Mouse (Mus musculus): ENCODE data around the gene Zfp213. TPM values are rescaled to one million over a fixed set of nuclear protein-coding genes. Genes with fewer than 3 reads are reported as not detected.

Gene Zfp213
- polyA plus RNA-seq, 1 experiment from 2014 or later, result 22.5 TPM

- H3K27me3 ChIP-seq, result no peaks in the 10 kb centered on the region
- under 1% methylated on average over 15 of the region's 15 CpGs for WGBS
- peak overlapping the region; percentile 78 for H3K9ac ChIP-seq
- H3K4me3 ChIP-seq, result peak overlapping the region; percentile 57
- no peak for ATAC-seq (ENCODE audit: insufficient number of reproducible peaks, insufficient read depth, low FRiP score, low TSS enrichment, low read depth)
- H3K4me2 ChIP-seq, result peak overlapping the region; percentile 80
- no peaks in the 10 kb centered on the region for H3K9me3 ChIP-seq
- peaks cover 15% of the 10 kb centered on the region; the same call in 1 of the 2 replicates for H3K4me1 ChIP-seq
- H3K27ac ChIP-seq, result peak overlapping the region; percentile 83
- peaks cover 16% of the 10 kb centered on the region for H3K36me3 ChIP-seq
Observed at GRCm38 (mm10) chr17:23550856-23551255, 13.2 kb downstream of the Zfp213 start.

- under 1% methylated on average over 22 of the region's 22 CpGs for WGBS
- peaks cover 10% of the 10 kb centered on the region for H3K36me3 ChIP-seq
- no peaks in the 10 kb centered on the region for H3K27me3 ChIP-seq
- H3K9ac ChIP-seq, result peak overlapping the region; percentile 78
- H3K4me3 ChIP-seq, result peak overlapping the region; percentile 57
- ATAC-seq (ENCODE audit: insufficient number of reproducible peaks, insufficient read depth, low FRiP score, low TSS enrichment, low read depth), result peak; percentile 62
- peaks cover 15% of the 10 kb centered on the region; the same call in 1 of the 2 replicates for H3K4me1 ChIP-seq
- H3K4me2 ChIP-seq, result peak overlapping the region; percentile 80
- H3K27ac ChIP-seq, result peak overlapping the region; percentile 83
- no peaks in the 10 kb centered on the region for H3K9me3 ChIP-seq
Observed at GRCm38 (mm10) chr17:23550188-23550791, 13.7 kb downstream of the Zfp213 start.

GRCm38 (mm10) chr17:23549441-23549840 is 14.6 kb downstream of the Zfp213 start:
- no peak for ATAC-seq (ENCODE audit: insufficient number of reproducible peaks, insufficient read depth, low FRiP score, low TSS enrichment, low read depth)
- 3% methylated on average over 9 of the region's 9 CpGs for WGBS

GRCm38 (mm10) chr17:23548615-23549014 is 15.4 kb downstream of the Zfp213 start:
- H3K4me2 ChIP-seq, result peak overlapping the region; percentile 80
- H3K4me3 ChIP-seq, result peak overlapping the region; percentile 57
- no peaks in the 10 kb centered on the region for H3K36me3 ChIP-seq
- no peaks in the 10 kb centered on the region for H3K27me3 ChIP-seq
- ATAC-seq (ENCODE audit: insufficient number of reproducible peaks, insufficient read depth, low FRiP score, low TSS enrichment, low read depth), result no peak
- no peaks in the 10 kb centered on the region for H3K9me3 ChIP-seq
- H3K27ac ChIP-seq, result no peak overlapping the region
- H3K4me1 ChIP-seq, result peaks cover 16% of the 10 kb centered on the region; the same call in 1 of the 2 replicates
- peak overlapping the region; percentile 57; the same call in 1 of the 2 replicates for H3K9ac ChIP-seq
- 2% methylated on average over 15 of the region's 15 CpGs for WGBS

More at GRCm38 (mm10) chr17:23549441-23549840, 14.6 kb downstream of the Zfp213 start:
- Histone ChIP-seq H3K9me3 (no peaks in the 10 kb centered on the region), H3K27ac (no peak overlapping the region), H3K4me2 (peak overlapping the region; percentile 80), H3K36me3 (peaks cover 2% of the 10 kb centered on the region), H3K9ac (peak overlapping the region; percentile 57; the same call in 1 of the 2 replicates), H3K4me1 (peaks cover 15% of the 10 kb centered on the region; the same call in 1 of the 2 replicates), H3K4me3 (peak overlapping the region; percentile 57), H3K27me3 (no peaks in the 10 kb centered on the region)

- Histone ChIP-seq H3K27ac (no peak overlapping the region), H3K9me3 (no peaks in the 10 kb centered on the region), H3K4me2 (peak overlapping the region; percentile 59), H3K36me3 (no peaks in the 10 kb centered on the region), H3K4me3 (peak overlapping the region; percentile 69; the same call in 1 of the 2 replicates), H3K4me1 (peaks cover 24% of the 10 kb centered on the region), H3K9ac (no peak overlapping the region), H3K27me3 (peaks cover under 1% of the 10 kb centered on the region; the same call in 1 of the 2 replicates)
- ATAC-seq (ENCODE audit: insufficient number of reproducible peaks, insufficient read depth, low FRiP score, low TSS enrichment, low read depth), result no peak
- 49% methylated on average over 11 of the region's 11 CpGs for WGBS
Observed at GRCm38 (mm10) chr17:23547681-23548443, 16.2 kb downstream of the Zfp213 start.

- H3K27ac ChIP-seq, result peak overlapping the region; percentile 77
- WGBS, result under 1% methylated on average over 42 of the region's 42 CpGs
- H3K27me3 ChIP-seq, result peaks cover 8% of the 10 kb centered on the region
- no peaks in the 10 kb centered on the region for H3K36me3 ChIP-seq
- peak overlapping the region; percentile 69 for H3K4me3 ChIP-seq
- peaks cover 34% of the 10 kb centered on the region for H3K4me1 ChIP-seq
- ATAC-seq (ENCODE audit: insufficient number of reproducible peaks, insufficient read depth, low FRiP score, low TSS enrichment, low read depth), result peak; percentile 27; the same call in 1 of the 2 replicates
- H3K9ac ChIP-seq, result peak overlapping the region; percentile 78
- peak overlapping the region; percentile 59 for H3K4me2 ChIP-seq
- H3K9me3 ChIP-seq, result no peaks in the 10 kb centered on the region
Observed at GRCm38 (mm10) chr17:23546702-23547505, 17.1 kb downstream of the Zfp213 start.

GRCm38 (mm10) chr17:23546333-23546701 is 17.7 kb downstream of the Zfp213 start:
- H3K4me3 ChIP-seq, result peak overlapping the region; percentile 69
- no peak; the same call in 1 of the 2 replicates for ATAC-seq (ENCODE audit: insufficient number of reproducible peaks, insufficient read depth, low FRiP score, low TSS enrichment, low read depth)
- no peaks in the 10 kb centered on the region for H3K9me3 ChIP-seq
- H3K27me3 ChIP-seq, result peaks cover 14% of the 10 kb centered on the region
- H3K4me2 ChIP-seq, result peak overlapping the region; percentile 59
- peaks cover 34% of the 10 kb centered on the region for H3K4me1 ChIP-seq
- peak overlapping the region; percentile 77 for H3K27ac ChIP-seq
- peak overlapping the region; percentile 78 for H3K9ac ChIP-seq
- under 1% methylated on average over 20 of the region's 20 CpGs for WGBS
- no peaks in the 10 kb centered on the region for H3K36me3 ChIP-seq

GRCm38 (mm10) chr17:23545841-23546240 is 18.2 kb downstream of the Zfp213 start:
- Histone ChIP-seq H3K4me3 (peak overlapping the region; percentile 69), H3K27ac (no peak overlapping the region), H3K4me2 (peak overlapping the region; percentile 59), H3K36me3 (no peaks in the 10 kb centered on the region), H3K9me3 (no peaks in the 10 kb centered on the region), H3K4me1 (peaks cover 30% of the 10 kb centered on the region), H3K9ac (no peak overlapping the region), H3K27me3 (peaks cover 19% of the 10 kb centered on the region)
- WGBS, result 13% methylated on average over 6 of the region's 6 CpGs
- ATAC-seq (ENCODE audit: insufficient number of reproducible peaks, insufficient read depth, low FRiP score, low TSS enrichment, low read depth), result no peak

- H3K4me1 ChIP-seq, result peaks cover 30% of the 10 kb centered on the region
- no peak overlapping the region for H3K9ac ChIP-seq
- H3K36me3 ChIP-seq, result no peaks in the 10 kb centered on the region
- H3K27me3 ChIP-seq, result peaks cover 29% of the 10 kb centered on the region
- no peak for ATAC-seq (ENCODE audit: insufficient number of reproducible peaks, insufficient read depth, low FRiP score, low TSS enrichment, low read depth)
- H3K4me2 ChIP-seq, result no peak overlapping the region
- no peak overlapping the region for H3K27ac ChIP-seq
- H3K9me3 ChIP-seq, result no peaks in the 10 kb centered on the region
- 76% methylated on average over 1 of the region's 1 CpGs for WGBS
- no peak overlapping the region for H3K4me3 ChIP-seq
Observed at GRCm38 (mm10) chr17:23544766-23545165, 19.3 kb downstream of the Zfp213 start.

GRCm38 (mm10) chr17:23543983-23544382 is 20.1 kb downstream of the Zfp213 start:
- H3K9ac ChIP-seq, result no peak overlapping the region
- peaks cover 37% of the 10 kb centered on the region for H3K27me3 ChIP-seq
- no peak overlapping the region for H3K4me2 ChIP-seq
- H3K9me3 ChIP-seq, result no peaks in the 10 kb centered on the region
- no peak overlapping the region for H3K4me3 ChIP-seq
- 62% methylated on average over 4 of the region's 4 CpGs for WGBS
- no peak for ATAC-seq (ENCODE audit: insufficient number of reproducible peaks, insufficient read depth, low FRiP score, low TSS enrichment, low read depth)
- peaks cover 26% of the 10 kb centered on the region for H3K4me1 ChIP-seq
- H3K27ac ChIP-seq, result no peak overlapping the region
- no peaks in the 10 kb centered on the region for H3K36me3 ChIP-seq

- Histone ChIP-seq H3K27ac (no peak overlapping the region; the same call in 1 of the 2 replicates), H3K4me3 (no peak overlapping the region), H3K4me1 (peaks cover 24% of the 10 kb centered on the region), H3K9me3 (no peaks in the 10 kb centered on the region), H3K36me3 (no peaks in the 10 kb centered on the region), H3K4me2 (no peak overlapping the region; the same call in 1 of the 2 replicates), H3K27me3 (peaks cover 44% of the 10 kb centered on the region), H3K9ac (no peak overlapping the region)
- ATAC-seq (ENCODE audit: insufficient number of reproducible peaks, insufficient read depth, low FRiP score, low TSS enrichment, low read depth), result no peak
- 11% methylated on average over 5 of the region's 5 CpGs for WGBS
Observed at GRCm38 (mm10) chr17:23543325-23543724, 20.7 kb downstream of the Zfp213 start.
